24 mouse cellular contexts compared by ENCODE assay signal in the genomic region with DNA sequence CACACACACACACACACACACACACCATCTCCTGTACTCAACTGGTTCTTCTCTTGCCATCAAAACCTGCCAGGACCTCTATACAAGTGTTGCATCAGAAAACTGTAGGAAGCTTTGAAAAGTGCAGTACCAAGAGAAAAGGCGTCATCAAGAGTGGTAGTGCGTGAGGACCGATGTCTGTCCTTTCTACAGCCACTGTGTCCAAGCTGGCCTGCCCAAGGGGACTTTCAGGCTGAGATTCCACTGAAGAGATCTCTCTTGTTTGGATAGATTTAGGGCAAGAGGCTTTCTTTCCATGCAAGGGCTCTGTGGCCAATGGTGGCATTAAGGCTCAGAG. TPM values are rescaled to one million over a fixed set of nuclear protein-coding genes. Genes with fewer than 3 reads are reported as not detected.
DNase-seq lines count a peak whose midpoint lies in the region; ATAC-seq lines count a peak whose summit lies in the region.
"Had no signal": no experiment of that assay in that cellular context is flagged by ENCODE, and none has a peak within 500 bp of the region (broad histone marks: within the 10 kb centered on the region; RNA-seq: fewer than 3 reads in every experiment).

No protein-coding gene starts in this region.

- 44% methylated on average over 3 of the region's 3 CpGs for WGBS in forebrain, embryonic 10.5 days
- 45% methylated on average over 3 of the region's 3 CpGs for WGBS in forebrain, embryonic 11.5 days
- 55% methylated on average over 3 of the region's 3 CpGs for WGBS in kidney, embryonic 15.5 days
- WGBS in neural tube, embryonic 12.5 days, result 42% methylated on average over 3 of the region's 3 CpGs
- WGBS in limb, embryonic 12.5 days, result 51% methylated on average over 3 of the region's 3 CpGs

- no peaks in the 10 kb centered on the region for H3K9me3 ChIP-seq in forebrain, embryonic 10.5 days
- no peaks in the 10 kb centered on the region for H3K9me3 ChIP-seq in forebrain, embryonic 11.5 days (ENCODE audit: control insufficient read depth, low read length)
- no peaks in the 10 kb centered on the region for H3K9me3 ChIP-seq in kidney, embryonic 15.5 days (replicated peaks)
- H3K9me3 ChIP-seq in neural tube, embryonic 12.5 days, result no peaks in the 10 kb centered on the region
- no peaks in the 10 kb centered on the region for H3K9me3 ChIP-seq in limb, embryonic 12.5 days
- H3K9me3 ChIP-seq: forebrain, embryonic 13.5 days; heart, embryonic 15.5 days; hindbrain, embryonic 15.5 days had no signal

- peaks cover 80% of the 10 kb centered on the region for H3K4me1 ChIP-seq in forebrain, embryonic 10.5 days
- H3K4me1 ChIP-seq in forebrain, embryonic 11.5 days (replicated peaks; ENCODE audit: control insufficient read depth, insufficient read depth, low read length), result peaks cover 21% of the 10 kb centered on the region
- peaks cover 64% of the 10 kb centered on the region for H3K4me1 ChIP-seq in kidney, embryonic 15.5 days
- peaks cover 30% of the 10 kb centered on the region for H3K4me1 ChIP-seq in neural tube, embryonic 12.5 days
- H3K4me1 ChIP-seq in limb, embryonic 12.5 days (replicated peaks), result peaks cover 66% of the 10 kb centered on the region

- H3K9ac ChIP-seq in forebrain, embryonic 11.5 days (ENCODE audit: low read length), result no peak overlapping the region
- H3K9ac ChIP-seq in kidney, embryonic 15.5 days, result no peak overlapping the region
- H3K9ac ChIP-seq in neural tube, embryonic 12.5 days, result no peak overlapping the region
- no peak overlapping the region for H3K9ac ChIP-seq in limb, embryonic 12.5 days (replicated peaks)
- H3K9ac ChIP-seq: heart, embryonic 15.5 days had no signal

- no peak for ATAC-seq in forebrain, embryonic 11.5 days (replicated peaks; ENCODE audit: low FRiP score)
- no peak for ATAC-seq in kidney, embryonic 15.5 days (replicated peaks; ENCODE audit: low FRiP score)
- ATAC-seq in neural tube, embryonic 12.5 days (ENCODE audit: low FRiP score, low read depth), result no peak
- no peak for ATAC-seq in limb, embryonic 12.5 days (ENCODE audit: insufficient number of reproducible peaks, insufficient read depth, low FRiP score, low TSS enrichment, low read depth)
- ATAC-seq: forebrain, embryonic 13.5 days; forebrain, embryonic 16.5 days; inflammation-experienced regulatory T-cells, adult 6 months; intestine, embryonic 16.5 days; Patski had no signal

- peak overlapping the region; percentile 85 for H3K27ac ChIP-seq in forebrain, embryonic 10.5 days
- no peak overlapping the region for H3K27ac ChIP-seq in forebrain, embryonic 11.5 days (ENCODE audit: low read depth, low read length)
- H3K27ac ChIP-seq in kidney, embryonic 15.5 days, result no peak overlapping the region
- H3K27ac ChIP-seq in neural tube, embryonic 12.5 days, result no peak overlapping the region
- no peak overlapping the region for H3K27ac ChIP-seq in limb, embryonic 12.5 days
- H3K27ac ChIP-seq: forebrain, embryonic 13.5 days; heart, embryonic 15.5 days; hindbrain, embryonic 15.5 days had no signal

- no peak overlapping the region for H3K4me2 ChIP-seq in forebrain, embryonic 11.5 days (ENCODE audit: low read depth, low read length, severe bottlenecking)
- 0 out of 2 replicates have a peak overlapping the region, but pooled peaks have one; percentile 57 for H3K4me2 ChIP-seq in kidney, embryonic 15.5 days
- peak overlapping the region; percentile 54; the same call in 1 of the 2 replicates for H3K4me2 ChIP-seq in neural tube, embryonic 12.5 days (replicated peaks)
- peak overlapping the region; percentile 54; the same call in 1 of the 2 replicates for H3K4me2 ChIP-seq in limb, embryonic 12.5 days

- no peak for DNase-seq in forebrain, embryonic 10.5 days (ENCODE audit: extremely low spot score, low spot score)
- no peak for DNase-seq in forebrain, embryonic 11.5 days (ENCODE audit: low spot score)
- DNase-seq in kidney, adult 11 months, result no peak
- no peak for DNase-seq in neural tube, embryonic 10.5 days (ENCODE audit: extremely low spot score, low spot score)
- no peak for DNase-seq in layer of hippocampus, postnatal 36 days
- DNase-seq: adrenal gland, postnatal 10 days; cerebellum, adult 18-20 months; cerebellum, adult 9-11 months; cerebellum, postnatal 25 days; gastrocnemius, postnatal 10 days; gastrocnemius, postnatal 36 days; heart, adult 11 months; heart, postnatal 10 days; heart, postnatal 36 days had no signal

- peak overlapping the region; percentile 46; the same call in 1 of the 2 replicates for H3K4me3 ChIP-seq in forebrain, embryonic 10.5 days
- no peak overlapping the region for H3K4me3 ChIP-seq in forebrain, embryonic 11.5 days (ENCODE audit: low read depth, low read length)
- no peak overlapping the region for H3K4me3 ChIP-seq in kidney, embryonic 15.5 days (replicated peaks)
- no peak overlapping the region for H3K4me3 ChIP-seq in neural tube, embryonic 12.5 days
- no peak overlapping the region for H3K4me3 ChIP-seq in limb, embryonic 12.5 days (replicated peaks)

- H3K27me3 ChIP-seq in forebrain, embryonic 10.5 days (ENCODE audit: poor library complexity, severe bottlenecking), result peaks cover 90% of the 10 kb centered on the region
- H3K27me3 ChIP-seq in forebrain, embryonic 11.5 days (ENCODE audit: control insufficient read depth, insufficient read depth, low read length), result peaks cover 12% of the 10 kb centered on the region
- H3K27me3 ChIP-seq in kidney, embryonic 15.5 days, result peaks cover 54% of the 10 kb centered on the region
- peaks cover 13% of the 10 kb centered on the region for H3K27me3 ChIP-seq in neural tube, embryonic 12.5 days (replicated peaks)
- peaks cover 74% of the 10 kb centered on the region for H3K27me3 ChIP-seq in limb, embryonic 12.5 days

- H3K36me3 ChIP-seq in forebrain, embryonic 10.5 days (replicated peaks), result no peaks in the 10 kb centered on the region
- no peaks in the 10 kb centered on the region for H3K36me3 ChIP-seq in forebrain, embryonic 11.5 days (ENCODE audit: control insufficient read depth, insufficient read depth, low read length)
- no peaks in the 10 kb centered on the region for H3K36me3 ChIP-seq in kidney, embryonic 15.5 days
- no peaks in the 10 kb centered on the region for H3K36me3 ChIP-seq in neural tube, embryonic 12.5 days
- no peaks in the 10 kb centered on the region for H3K36me3 ChIP-seq in limb, embryonic 12.5 days
- H3K36me3 ChIP-seq: heart, embryonic 15.5 days; hindbrain, embryonic 15.5 days had no signal

RNA-seq across cellular contexts. Expression of gene Phb, which starts 20.6 kb away (rescaled TPM):
- polyA plus RNA-seq in forebrain, embryonic 10.5 days (2016; fragmentation: Nextera tagmentation; extraction: Ambion mirVana), result 273 and 276 TPM in 2 replicates
- 198 and 205 TPM in 2 replicates for polyA plus RNA-seq in forebrain, embryonic 11.5 days (2014; fragmentation: Nextera tagmentation; extraction: Ambion mirVana)
- polyA plus RNA-seq in kidney, embryonic 15.5 days (2015; fragmentation: Nextera tagmentation; extraction: Ambion mirVana), result 270 and 290 TPM in 2 replicates
- 197 and 200 TPM in 2 replicates for polyA plus RNA-seq in neural tube, embryonic 12.5 days (2016; fragmentation: Nextera tagmentation; extraction: Ambion mirVana)
- 231 TPM in 2 replicates for polyA plus RNA-seq in limb, embryonic 12.5 days (2016; fragmentation: Nextera tagmentation; extraction: Ambion mirVana)
- total RNA-seq in layer of hippocampus, postnatal 36 days (2021), result 100 to 1,000 TPM; 105 to 106 TPM

RNA-seq across cellular contexts. Expression of gene Ngfr, which starts 58.6 kb away (rescaled TPM):
- polyA plus RNA-seq in forebrain, embryonic 10.5 days (2016; fragmentation: Nextera tagmentation; extraction: Ambion mirVana), result 12.3 and 14.6 TPM in 2 replicates
- polyA plus RNA-seq in forebrain, embryonic 11.5 days (2014; fragmentation: Nextera tagmentation; extraction: Ambion mirVana), result 10.5 and 11.5 TPM in 2 replicates
- 25.8 and 28.7 TPM in 2 replicates for polyA plus RNA-seq in kidney, embryonic 15.5 days (2015; fragmentation: Nextera tagmentation; extraction: Ambion mirVana)
- 106 and 125 TPM in 2 replicates for polyA plus RNA-seq in neural tube, embryonic 12.5 days (2016; fragmentation: Nextera tagmentation; extraction: Ambion mirVana)
- polyA plus RNA-seq in limb, embryonic 12.5 days (2016; fragmentation: Nextera tagmentation; extraction: Ambion mirVana), result 24.3 and 26.7 TPM in 2 replicates
- 1 to 10 TPM in 1 of 2 experiments, under 1 TPM in 1; 0.91 to 1.3 TPM for total RNA-seq in layer of hippocampus, postnatal 36 days (2021)
- polyA plus RNA-seq: inflammation-experienced regulatory T-cells, adult 6 months had no signal
